Mouse (Mus musculus) thymus, adult 2 months (tissue): Measurements from ENCODE around the gene Pi4k2a. TPM values are rescaled to one million over a fixed set of nuclear protein-coding genes. Genes with fewer than 3 reads are reported as not detected.

Source experiments
- DNase-seq: peaks from one replicate; pipeline ENCODE4 v3.0.0; 2021
- H3K27ac ChIP-seq: fragments of 200-500 bp; 2 replicates; pipeline ENCODE4 v1.5.1; 2012; ENCODE audit warnings: low read length, control low read depth; ENCODE audit not compliant: control insufficient read depth, insufficient read depth
- H3K27me3 ChIP-seq: fragments of 200-500 bp; 2 replicates; pipeline ENCODE4 v1.6.1; 2012; ENCODE audit warnings: mild to moderate bottlenecking, low read length, moderate library complexity, mixed read lengths; ENCODE audit not compliant: control insufficient read depth, insufficient read depth
- H3K36me3 ChIP-seq: fragments of 200-500 bp; 2 replicates; pipeline ENCODE4 v1.6.1; 2012; ENCODE audit warnings: mild to moderate bottlenecking, low read length, moderate library complexity; ENCODE audit not compliant: control insufficient read depth, insufficient read depth
- H3K4me1 ChIP-seq: fragments of 200-500 bp; replicated peaks from 2 replicates; pipeline ENCODE4 v1.6.1; 2012; ENCODE audit warnings: low read length; ENCODE audit not compliant: control insufficient read depth, insufficient read depth
- H3K4me3 ChIP-seq: fragments of 200-500 bp; 2 replicates; pipeline ENCODE4 v1.5.1; 2012; ENCODE audit warnings: mild to moderate bottlenecking, low read length, control low read depth, moderate library complexity; ENCODE audit not compliant: control insufficient read depth, insufficient read depth
- CTCF ChIP-seq: fragments of 200-500 bp; IDR thresholded peaks from 2 replicates; pipeline ENCODE4 v1.5.1; 2012; ENCODE audit warnings: mild to moderate bottlenecking, control low read depth, low read length, moderate library complexity, borderline replicate concordance; ENCODE audit not compliant: control insufficient read depth, poor library complexity, insufficient read depth; ENCODE audit errors: extremely low read depth
- POLR2A ChIP-seq: fragments of 200-500 bp; IDR thresholded peaks from 2 replicates; pipeline ENCODE4 v1.6.1; 2012; ENCODE audit warnings: mild to moderate bottlenecking, low read length, control low read depth, moderate library complexity; ENCODE audit not compliant: control insufficient read depth, poor library complexity, insufficient read depth; ENCODE audit errors: extremely low read depth
- WGBS: fragments of 180-500 bp; shearing (Covaris S2); methylation state at CpG from one replicate; pipeline ENCODE4 v1.1.7; 2018; 5-methylcytosine and 5-hydroxymethylcytosine counted together
- polyA plus RNA-seq: library from polyadenylated mRNA; depleted of rRNA; stranded (reverse); fragments of >200 nt; gene quantifications from 2 replicates; pipeline ENCODE4 v1.2.3, GENCODE M21; 2012

The Pi4k2a gene
- polyA plus RNA-seq, 1 experiment = 42.2 TPM

DNA sequence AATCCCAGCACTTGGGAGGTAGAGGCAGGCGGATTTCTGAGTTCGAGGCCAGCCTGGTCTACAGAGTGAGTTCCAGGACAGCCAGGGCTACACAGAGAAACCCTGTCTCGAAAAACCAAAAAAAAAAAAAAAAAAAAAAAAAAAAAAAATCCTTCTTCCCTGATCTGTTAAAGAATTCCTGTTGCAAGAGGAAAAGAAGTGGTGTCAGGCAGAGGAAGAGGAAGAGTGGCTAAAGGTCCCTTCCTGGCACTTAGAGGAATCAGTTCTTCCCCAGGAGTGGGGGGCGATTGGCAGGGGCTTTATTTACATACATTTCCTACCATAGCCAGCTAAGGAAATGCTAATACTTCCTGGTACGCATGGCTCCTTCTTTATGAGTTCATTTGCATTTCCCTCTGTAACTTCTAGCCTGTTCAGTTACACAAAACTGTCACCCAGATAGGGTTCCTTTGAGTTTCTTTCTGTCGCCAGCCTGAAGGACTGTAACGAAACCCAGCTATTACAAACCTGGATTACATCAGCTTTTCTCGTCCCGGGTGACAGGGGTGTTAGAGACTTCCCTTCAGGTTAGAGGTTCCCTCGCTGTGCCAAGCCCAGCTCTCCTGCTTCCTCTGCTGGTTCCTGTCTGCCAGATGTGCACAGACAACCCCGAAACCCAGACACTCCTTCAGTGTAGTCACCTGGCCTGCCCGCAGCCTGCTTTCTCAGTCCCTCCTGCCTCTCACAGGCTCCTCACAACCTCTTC, 67.4 kb downstream of the Pi4k2a start:
- TF ChIP-seq CTCF (no peak), POLR2A (no peak)
- no peak overlapping the region for H3K4me3 ChIP-seq
- peaks cover 5% of the 10 kb centered on the region; the same call in 1 of the 2 replicates for H3K4me1 ChIP-seq
- no peak overlapping the region for H3K27ac ChIP-seq
- H3K36me3 ChIP-seq = no peaks in the 10 kb centered on the region
- peak; percentile 11 for DNase-seq
- WGBS = 30% methylated on average over 12 of the region's 12 CpGs
- no peaks in the 10 kb centered on the region for H3K27me3 ChIP-seq

DNA sequence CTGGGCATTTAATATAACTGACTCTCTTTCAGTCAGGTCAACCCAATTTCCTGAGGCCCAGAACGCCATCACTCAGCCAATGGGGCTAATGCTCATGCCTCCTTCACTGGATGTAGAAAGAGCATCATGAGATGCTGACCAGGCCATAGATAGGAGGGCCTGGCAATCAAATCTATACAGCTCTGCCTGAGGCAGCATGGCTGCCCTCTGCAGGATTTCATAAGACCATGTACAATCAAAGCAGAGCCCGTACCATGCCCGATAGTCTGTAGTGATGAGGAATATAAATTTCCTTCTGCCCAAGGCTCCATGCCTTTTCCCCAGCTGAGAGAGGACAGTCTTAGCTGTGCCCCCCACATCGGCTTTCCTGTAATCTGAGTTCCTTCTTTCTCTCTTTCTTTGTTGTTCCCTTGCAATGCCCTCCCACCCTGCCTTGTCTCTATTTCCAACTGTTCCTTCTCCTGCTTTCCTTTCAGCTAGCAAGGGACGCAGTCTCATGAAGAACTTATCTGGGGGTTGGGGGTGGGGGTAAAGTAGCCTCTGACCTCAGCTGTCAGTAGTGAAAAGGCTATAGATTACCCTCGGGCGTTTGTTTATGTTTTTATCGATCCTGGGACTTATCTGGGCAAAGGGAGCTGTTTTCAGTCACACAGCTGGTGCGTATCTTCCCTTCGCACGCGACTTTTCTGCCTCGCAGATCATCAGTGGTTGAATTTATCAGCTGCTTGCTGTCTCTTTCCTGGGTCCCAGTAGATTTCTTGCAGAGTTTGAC, 68.2 kb downstream of the Pi4k2a start:
- DNase-seq = no peak
- TF ChIP-seq CTCF = no peak
- no peak for TF ChIP-seq POLR2A
- Histone ChIP-seq H3K27ac (no peak overlapping the region), H3K4me1 (peaks cover 5% of the 10 kb centered on the region; the same call in 1 of the 2 replicates), H3K4me3 (no peak overlapping the region), H3K36me3 (no peaks in the 10 kb centered on the region), H3K27me3 (no peaks in the 10 kb centered on the region)
- 84% methylated on average over 13 of the region's 13 CpGs for WGBS

DNA sequence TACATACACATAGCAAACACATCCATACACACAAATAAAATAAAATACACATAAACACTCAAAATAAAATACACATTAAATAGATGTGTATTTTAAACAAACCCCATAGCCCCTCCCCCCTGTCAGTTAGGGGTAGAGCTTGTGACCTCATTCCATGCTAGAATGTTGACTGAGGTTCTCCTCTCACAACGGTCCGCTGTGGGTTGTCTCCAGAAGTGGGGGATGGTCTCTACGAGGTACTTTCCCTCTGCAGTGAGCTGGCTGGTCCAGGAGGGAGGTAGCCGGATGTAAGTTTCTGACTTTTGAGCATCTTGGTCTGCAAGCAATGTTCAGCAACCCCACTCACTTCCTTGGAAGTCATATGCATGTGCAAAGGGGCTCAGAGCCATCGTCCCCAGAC, 73.5 kb downstream of the Pi4k2a start, which contains the start of gene Zfyve27:
Gene Zfyve27 (plus strand): TSS at position 188 of the 400 bp plus-strand sequence.
- no peaks in the 10 kb centered on the region for H3K4me1 ChIP-seq
- H3K4me3 ChIP-seq = no peak within 1 kb of the TSS
- H3K36me3 ChIP-seq = no peaks in the 10 kb centered on the region
- no peaks in the 10 kb centered on the region for H3K27me3 ChIP-seq
- WGBS = 81% methylated on average over 5 of the region's 5 CpGs
- TF ChIP-seq CTCF (no peak), POLR2A (no peak)
- no peak within 1 kb of the TSS for H3K27ac ChIP-seq
- DNase-seq = no peak

DNA sequence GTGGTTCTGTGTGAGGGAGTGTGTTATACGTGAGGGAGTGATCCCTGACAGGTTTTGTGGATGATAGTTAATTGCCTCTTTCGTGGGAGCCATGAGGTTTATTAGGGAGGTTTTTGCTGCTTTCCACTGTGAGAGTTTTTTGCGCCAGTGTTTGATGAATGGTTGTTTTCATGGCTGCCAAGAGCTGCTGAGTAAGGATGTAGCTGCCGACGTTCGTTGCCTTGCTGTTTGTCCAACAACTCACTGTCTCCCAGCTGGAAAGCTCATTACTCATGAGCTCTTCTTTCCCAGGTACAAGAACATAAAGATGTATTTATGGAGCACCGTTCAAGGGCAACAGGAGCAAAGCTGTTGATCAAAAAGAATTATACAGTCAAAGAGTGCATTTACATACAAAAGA, 73.9 kb downstream of the Pi4k2a start:
- Histone ChIP-seq H3K4me1 (no peaks in the 10 kb centered on the region), H3K4me3 (no peak overlapping the region), H3K36me3 (no peaks in the 10 kb centered on the region), H3K27me3 (no peaks in the 10 kb centered on the region), H3K27ac (no peak overlapping the region)
- 80% methylated on average over 7 of the region's 7 CpGs for WGBS
- no peak for DNase-seq
- TF ChIP-seq CTCF (no peak), POLR2A (no peak)

DNA sequence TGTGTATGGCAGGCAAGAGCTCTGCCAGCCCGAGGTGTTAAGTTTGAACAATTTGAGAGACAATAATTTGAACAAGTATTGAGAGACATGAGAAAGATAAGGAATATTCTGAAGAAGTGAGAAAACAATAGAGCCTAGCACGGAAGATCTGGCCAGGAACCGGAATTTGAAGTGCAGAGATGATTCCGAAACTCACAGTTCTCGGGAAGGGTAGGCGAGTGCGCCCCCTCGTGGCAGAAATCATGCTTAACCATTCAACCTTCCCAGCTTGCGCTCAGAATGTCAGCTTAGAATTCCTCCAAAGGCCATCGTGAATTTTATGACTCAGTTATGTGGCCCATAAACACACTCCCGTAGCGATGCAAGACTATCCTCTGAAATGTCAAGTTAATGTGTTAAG, 75.9 kb downstream of the Pi4k2a start:
- no peak overlapping the region for H3K4me3 ChIP-seq

DNA sequence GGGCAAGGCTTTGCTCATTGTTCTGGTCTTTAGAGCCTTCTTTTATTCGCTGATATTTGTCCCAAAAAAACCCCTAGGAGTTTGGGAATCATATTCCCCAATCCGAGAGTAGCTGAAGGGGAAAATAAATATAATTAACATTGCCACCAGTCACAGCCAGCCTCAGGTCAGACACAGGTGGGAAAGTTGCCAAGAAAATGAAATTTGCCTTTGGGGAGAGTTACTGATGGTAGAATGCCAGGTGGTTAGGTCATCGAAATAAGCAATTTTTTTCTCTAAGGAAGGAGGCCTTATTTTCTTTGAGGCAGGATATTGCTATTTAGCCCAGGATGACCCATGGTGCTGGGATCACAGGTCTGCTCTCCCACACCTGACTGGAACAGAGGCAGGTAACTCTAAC, 76.5 kb downstream of the Pi4k2a start:
- WGBS = 56% methylated on average over 3 of the region's 3 CpGs
- Histone ChIP-seq H3K27me3 (no peaks in the 10 kb centered on the region), H3K27ac (no peak overlapping the region), H3K36me3 (no peaks in the 10 kb centered on the region), H3K4me3 (no peak overlapping the region), H3K4me1 (peaks cover 6% of the 10 kb centered on the region)
- DNase-seq = no peak
- TF ChIP-seq POLR2A = no peak

More for the DNA sequence above, 75.9 kb downstream of the Pi4k2a start:
- H3K36me3 ChIP-seq = no peaks in the 10 kb centered on the region
- peaks cover 2% of the 10 kb centered on the region; the same call in 1 of the 2 replicates for H3K4me1 ChIP-seq
- TF ChIP-seq CTCF (peak; percentile 73; the same call in 1 of the 2 replicates), POLR2A (no peak)
- 4% methylated on average over 12 of the region's 12 CpGs for WGBS
- H3K27me3 ChIP-seq = no peaks in the 10 kb centered on the region
- DNase-seq = peak; percentile 85
- no peak overlapping the region; the same call in 1 of the 2 replicates for H3K27ac ChIP-seq
